Mouse (Mus musculus) monocyte, adult 59 days (primary cell): ENCODE results near the gene Gm20807. TPM values are rescaled to one million over a fixed set of nuclear protein-coding genes. Genes with fewer than 3 reads are reported as not detected.

ENCODE experiments used
- total RNA-seq, 2 experiments: library from RNA; stranded (reverse); gene quantifications; one replicate each; pipeline ENCODE4 v1.2.4; 2023

Gm20807 gene
- not detected for total RNA-seq

GRCm38 (mm10) chrY:13042591-13042990 is at the start of gene Gm20807:
Gene Gm20807, plus strand, starts transcription at chrY:13042891.

Other genes starting within 250 kb of the Gm20807 start
- gene Gm21891, start 90.6 kb downstream of the Gm20807 start, total RNA-seq, result not detected
- not detected for gene Gm21425, start 119.1 kb downstream of the Gm20807 start, total RNA-seq
- gene Gm21828, start 181.0 kb downstream of the Gm20807 start, total RNA-seq, result not detected
- gene Gm21440, start 209.5 kb downstream of the Gm20807 start, total RNA-seq, result not detected
- gene Gm21454, start 209.6 kb downstream of the Gm20807 start, total RNA-seq, result not detected